Mouse (Mus musculus): ENCODE measurements around the gene Prrc2b.
A peak's percentile ranks its signal among the peaks of the same experiment; 100 is the strongest.

Gene Prrc2b

GRCm38 (mm10) chr2:32235886-32236759 is 85.2 kb downstream of the Prrc2b start, which contains the start of gene Pomt1:
Gene Pomt1, plus strand, starts transcription at chr2:32236590.
- peak; percentile 88 to 91 for DNase-seq

DNA sequence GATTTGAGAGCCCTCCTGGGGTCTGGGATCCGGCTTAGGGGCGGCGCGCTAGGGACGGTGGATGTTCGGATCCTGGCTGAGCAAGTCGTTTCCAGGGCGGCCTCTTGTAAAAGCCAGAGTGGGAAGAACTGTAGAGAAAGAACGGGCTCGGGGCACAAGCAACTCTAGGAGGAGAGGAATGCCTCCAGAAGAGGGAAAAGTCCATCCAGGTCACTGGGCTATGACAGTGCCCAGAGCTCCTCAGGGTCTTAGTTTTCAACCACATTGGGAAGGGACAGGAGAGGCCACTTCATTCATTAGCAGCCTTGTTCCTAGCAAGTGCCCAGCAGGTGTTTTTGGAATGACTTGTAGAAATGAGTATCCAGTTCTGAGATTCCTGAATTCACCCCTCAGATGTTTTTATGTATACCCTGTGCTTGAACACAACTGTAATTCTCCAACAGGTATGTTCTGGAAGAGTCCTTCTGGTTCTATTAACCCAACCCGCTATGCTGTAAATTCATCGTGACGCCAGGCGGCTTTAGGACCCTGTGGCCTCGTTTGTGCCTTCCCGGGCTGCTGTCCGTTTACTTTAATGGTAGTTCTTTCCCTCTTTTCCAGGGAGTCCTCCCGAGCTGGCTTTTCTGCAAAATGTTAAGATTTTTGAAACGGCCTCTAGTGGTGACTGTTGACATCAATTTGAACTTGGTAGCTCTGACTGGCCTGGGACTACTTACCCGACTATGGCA is 86.0 kb downstream of the Prrc2b start:
- DNase-seq: peak; percentile 36 to 58

GRCm38 (mm10) chr2:32237571-32237970 is 86.7 kb downstream of the Prrc2b start:
- no peak for DNase-seq

DNA sequence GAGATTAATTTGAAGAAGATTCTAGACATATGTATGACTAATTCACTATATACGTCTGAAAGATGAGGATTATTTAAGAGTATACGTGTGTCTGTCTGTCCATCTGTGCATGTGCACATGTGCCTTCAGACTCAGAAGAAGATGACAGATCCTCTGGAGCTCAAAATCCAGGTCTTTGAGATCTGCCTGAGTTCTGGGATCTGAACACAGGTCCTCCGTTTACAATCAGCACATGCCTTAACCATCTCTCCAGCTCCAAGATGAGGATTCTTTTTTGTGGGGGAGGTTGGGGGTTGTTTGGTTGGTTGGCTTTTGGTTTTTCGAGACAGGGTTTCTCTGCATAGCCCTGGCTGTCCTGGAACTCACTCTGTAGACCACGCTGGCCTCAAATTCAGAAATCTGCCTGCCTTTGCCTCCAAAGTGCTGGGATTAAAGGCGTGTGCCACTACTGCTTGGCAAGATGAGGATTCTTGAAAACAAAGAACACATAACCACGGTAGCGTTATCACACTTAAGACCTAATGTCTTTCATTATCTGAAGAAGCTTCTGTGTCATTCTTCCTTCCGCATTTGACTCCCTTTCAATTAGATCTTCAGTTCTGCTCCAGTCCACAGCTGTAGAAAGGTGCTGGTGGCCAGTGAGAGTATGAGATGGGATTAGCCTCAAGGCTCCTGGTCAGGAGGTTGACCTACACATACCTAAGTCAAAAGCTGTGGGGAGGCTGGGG is 88.0 kb downstream of the Prrc2b start:
- DNase-seq: no peak

- DNase-seq: no peak
Measured at GRCm38 (mm10) chr2:32240591-32240990, 89.7 kb downstream of the Prrc2b start.

DNA sequence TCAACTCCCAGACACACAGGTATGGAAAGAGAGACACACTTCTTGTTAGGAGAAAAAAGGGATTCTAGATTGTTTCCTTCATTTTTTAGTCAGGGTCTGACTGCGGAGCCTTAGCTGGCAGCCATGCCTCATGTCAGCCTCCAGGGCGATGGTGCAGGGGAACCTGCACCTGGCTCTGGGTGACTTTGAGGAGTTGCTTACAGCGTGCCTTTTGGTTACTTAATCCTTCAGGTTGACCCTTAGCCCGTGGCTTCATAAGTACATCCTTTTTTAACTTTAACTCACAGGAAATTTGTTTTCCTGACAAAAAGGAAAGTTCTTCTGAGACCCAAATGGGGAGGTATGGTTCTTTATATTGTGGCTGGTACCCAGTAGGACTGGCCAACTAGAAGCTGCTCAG is 92.1 kb downstream of the Prrc2b start:
- DNase-seq: no peak

DNA sequence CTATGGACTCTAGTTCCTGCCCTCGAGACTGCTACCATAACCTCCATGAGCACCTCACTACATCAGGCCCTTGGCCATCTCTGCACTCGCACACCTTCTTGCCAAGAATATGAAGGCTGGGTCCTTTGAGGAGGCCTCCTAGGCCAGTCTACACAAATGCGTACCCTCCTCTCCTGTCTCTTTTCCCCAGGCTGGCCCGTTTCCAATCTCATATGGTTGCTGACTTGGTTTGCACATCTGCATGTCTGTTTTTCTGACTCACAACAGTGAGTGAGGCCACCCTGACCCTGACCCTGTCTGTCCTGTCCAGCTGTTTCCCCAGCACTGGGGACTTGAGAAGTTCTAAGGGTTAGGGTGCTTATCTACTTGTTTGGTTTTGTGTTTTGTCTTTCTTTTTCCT is 95.9 kb downstream of the Prrc2b start:
- DNase-seq: no peak

- peak in 1 of 2 experiments; percentile 51 for DNase-seq
Measured at GRCm38 (mm10) chr2:32248377-32249361, 97.8 kb downstream of the Prrc2b start.

GRCm38 (mm10) chr2:32251791-32252527 is 101.1 kb downstream of the Prrc2b start:
- peak; percentile 66 to 72 for DNase-seq

GRCm38 (mm10) chr2:32252658-32253057 is 101.8 kb downstream of the Prrc2b start:
- DNase-seq: peak; percentile 30 to 61

DNA sequence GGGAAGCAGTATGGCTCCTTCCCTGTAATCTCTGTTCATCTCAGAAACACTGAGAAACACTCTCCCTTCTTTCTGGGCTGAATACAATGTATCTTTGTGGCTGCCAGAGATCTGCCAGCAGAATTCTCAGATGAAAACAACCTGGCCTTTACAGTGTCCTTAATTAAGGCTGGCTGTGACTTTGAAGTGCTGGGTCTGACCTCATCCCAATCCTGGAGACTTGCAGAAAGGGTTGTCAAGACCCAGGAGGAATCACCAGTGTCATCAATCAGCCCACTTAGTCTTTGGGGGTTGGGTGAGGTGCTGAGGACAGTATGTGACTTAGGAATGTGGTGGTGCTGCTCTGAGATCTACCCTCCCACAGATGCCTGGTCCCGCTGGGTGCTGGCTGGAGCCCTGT is 102.5 kb downstream of the Prrc2b start:
- no peak for DNase-seq

- no peak for DNase-seq
Measured at GRCm38 (mm10) chr2:32254563-32254962, 103.7 kb downstream of the Prrc2b start.

DNA sequence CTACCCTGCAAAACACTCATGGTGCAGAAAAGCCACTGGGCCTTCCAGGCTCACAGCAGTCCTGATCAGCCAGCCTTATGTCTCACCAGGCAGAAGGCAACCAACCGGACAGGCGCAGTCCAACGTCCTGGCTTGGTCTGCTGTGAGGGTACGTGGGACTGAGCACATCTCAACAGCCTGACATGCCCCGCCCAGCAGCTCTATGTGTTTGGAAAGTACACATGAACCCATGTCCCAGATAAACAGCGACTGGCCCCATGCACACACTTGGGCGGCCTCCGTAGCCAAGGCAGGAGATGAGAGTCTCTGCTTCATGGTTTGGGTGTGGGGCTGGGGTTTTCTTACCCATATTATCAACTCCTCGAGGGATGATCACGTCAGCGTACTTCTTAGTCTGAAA is 105.4 kb downstream of the Prrc2b start:
- DNase-seq: no peak

GRCm38 (mm10) chr2:32258887-32259533 is 108.1 kb downstream of the Prrc2b start:
- no peak for DNase-seq

- peak; percentile 92 to 94 for DNase-seq
Measured at GRCm38 (mm10) chr2:32259657-32260417, 109.0 kb downstream of the Prrc2b start, which contains the start of gene Uck1. Gene Uck1, minus strand, starts transcription at chr2:32260159.

GRCm38 (mm10) chr2:32260635-32261034 is 109.8 kb downstream of the Prrc2b start:
- DNase-seq: peak; percentile 40 to 64

GRCm38 (mm10) chr2:32275823-32276222 is 124.9 kb downstream of the Prrc2b start:
- no peak for DNase-seq

DNA sequence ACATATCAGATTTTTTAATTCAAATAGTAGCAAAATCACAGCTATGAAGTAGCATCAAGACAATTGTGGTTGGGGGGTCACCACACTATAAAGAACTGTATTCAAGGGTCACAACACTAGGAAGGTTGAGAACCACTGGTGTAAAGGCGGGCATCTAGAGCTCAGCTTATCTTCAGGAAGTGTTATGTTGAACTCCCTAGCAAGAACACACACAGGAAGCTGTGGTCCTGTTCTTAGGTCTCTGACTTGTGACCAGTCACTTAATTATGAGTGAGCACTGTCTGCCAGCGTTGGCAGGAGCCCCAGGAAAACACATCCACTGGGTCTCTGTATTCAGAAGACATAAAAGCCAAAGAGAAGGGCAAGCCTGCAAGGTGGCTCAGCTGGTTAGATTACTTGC is 131.4 kb downstream of the Prrc2b start:
- no peak for DNase-seq

- DNase-seq: peak; percentile 50 to 74
Measured at GRCm38 (mm10) chr2:32282727-32283126, 131.8 kb downstream of the Prrc2b start.

- peak in 1 of 2 experiments; percentile 55 for DNase-seq
Measured at GRCm38 (mm10) chr2:32283986-32284385, 133.1 kb downstream of the Prrc2b start.

All from lung, adult 18-20 months (tissue).